25 mouse cellular contexts compared by ENCODE assay signal in genomic region chr15:77126674-77127073, GRCm38 (mm10).
"Had no signal": no experiment of that assay in that cellular context is flagged by ENCODE, and none has a peak within 500 bp of the region (broad histone marks: within the 10 kb centered on the region; RNA-seq: fewer than 3 reads in every experiment).

No protein-coding gene starts in this region.

- ATAC-seq: hindbrain, postnatal 0 days had no signal

- H3K4me2 ChIP-seq: heart, embryonic 11.5 days; heart, embryonic 13.5 days; heart, embryonic 15.5 days; hindbrain, embryonic 13.5 days; hindbrain, embryonic 15.5 days; kidney, embryonic 15.5 days; limb, embryonic 13.5 days; limb, embryonic 15.5 days; liver, embryonic 13.5 days had no signal

- DNase-seq: gastrocnemius, postnatal 14 days; gastrocnemius, postnatal 36 days; heart, adult 11 months; heart, adult 2 months; heart, postnatal 14 days; heart, postnatal 36 days; kidney, adult 11 months; kidney, adult 2 months; kidney, adult 9 months; kidney, postnatal 14 days; kidney, postnatal 36 days; layer of hippocampus, adult 9-11 months; layer of hippocampus, postnatal 36 days; left cerebral cortex, postnatal 4 days; liver, embryonic 13.5 days had no signal

- H3K27me3 ChIP-seq: heart, embryonic 13.5 days; heart, embryonic 15.5 days; hindbrain, embryonic 13.5 days; hindbrain, embryonic 15.5 days; kidney, embryonic 15.5 days; limb, embryonic 13.5 days; limb, embryonic 15.5 days; liver, embryonic 13.5 days had no signal

- H3K9ac ChIP-seq: heart, embryonic 13.5 days; heart, embryonic 15.5 days; hindbrain, embryonic 13.5 days; hindbrain, embryonic 15.5 days; kidney, embryonic 15.5 days; limb, embryonic 13.5 days; limb, embryonic 15.5 days; liver, embryonic 13.5 days had no signal

- H3K4me1 ChIP-seq: hindbrain, embryonic 15.5 days; limb, embryonic 15.5 days had no signal

- H3K9me3 ChIP-seq: heart, embryonic 13.5 days; heart, embryonic 15.5 days; hindbrain, embryonic 13.5 days; hindbrain, embryonic 15.5 days; kidney, embryonic 15.5 days; limb, embryonic 13.5 days; limb, embryonic 15.5 days; liver, embryonic 13.5 days had no signal

- H3K4me3 ChIP-seq: heart, adult 2 months; heart, embryonic 13.5 days; heart, embryonic 15.5 days; hindbrain, embryonic 13.5 days; hindbrain, embryonic 15.5 days; kidney, embryonic 15.5 days; limb, embryonic 13.5 days; limb, embryonic 15.5 days; liver, embryonic 13.5 days had no signal

- H3K27ac ChIP-seq: heart, adult 2 months; heart, embryonic 13.5 days; heart, embryonic 15.5 days; hindbrain, embryonic 13.5 days; hindbrain, embryonic 15.5 days; hindbrain, postnatal 0 days; kidney, embryonic 15.5 days; kidney, postnatal 0 days; limb, embryonic 13.5 days; limb, embryonic 15.5 days; liver, embryonic 13.5 days had no signal
